Mouse (Mus musculus): ENCODE data around the gene Unc5cl.

The Unc5cl gene

GRCm38 (mm10) chr17:48426991-48427750 lies 27.5 kb upstream of the Unc5cl start:
- TF ChIP-seq NANOG (IDR thresholded peaks at IDR 0.05; ENCODE audit: borderline replicate concordance, low read length), result no peak
- TF ChIP-seq CTCF (conservative IDR thresholded peaks at IDR 0.05; ENCODE audit: low read length), result no peak
- TF ChIP-seq POU5F1 (IDR thresholded peaks at IDR 0.05; ENCODE audit: borderline replicate concordance, low read length), result no peak
- no peaks in the 10 kb centered on the region for H3K9me3 ChIP-seq (ENCODE audit: low read length)
- H3K36me3 ChIP-seq (ENCODE audit: insufficient read depth, low read length), result no peaks in the 10 kb centered on the region
- H3K27me3 ChIP-seq (ENCODE audit: insufficient read depth, low read length), result no peaks in the 10 kb centered on the region
- peaks cover 95% of the 10 kb centered on the region for H3K4me1 ChIP-seq (replicated peaks; ENCODE audit: low read depth, low read length)
- H3K4me3 ChIP-seq (replicated peaks; ENCODE audit: low read length), result 0 out of 2 replicates have a peak overlapping the region, but pooled peaks have one; percentile 39

GRCm38 (mm10) chr17:48427852-48428530 lies 26.7 kb upstream of the Unc5cl start:
- H3K4me1 ChIP-seq (replicated peaks; ENCODE audit: low read depth, low read length), result peaks cover 96% of the 10 kb centered on the region
- H3K4me3 ChIP-seq (replicated peaks; ENCODE audit: low read length), result peak overlapping the region; percentile 10; the same call in 1 of the 2 replicates
- TF ChIP-seq NANOG (IDR thresholded peaks at IDR 0.05; ENCODE audit: borderline replicate concordance, low read length), result no peak
- TF ChIP-seq POU5F1 (IDR thresholded peaks at IDR 0.05; ENCODE audit: borderline replicate concordance, low read length), result no peak
- TF ChIP-seq CTCF (conservative IDR thresholded peaks at IDR 0.05; ENCODE audit: low read length), result no peak
- no peaks in the 10 kb centered on the region for H3K9me3 ChIP-seq (ENCODE audit: low read length)
- no peaks in the 10 kb centered on the region for H3K36me3 ChIP-seq (ENCODE audit: insufficient read depth, low read length)
- H3K27me3 ChIP-seq (ENCODE audit: insufficient read depth, low read length), result no peaks in the 10 kb centered on the region

- H3K4me1 ChIP-seq (replicated peaks; ENCODE audit: low read depth, low read length), result peaks cover 97% of the 10 kb centered on the region
- no peaks in the 10 kb centered on the region for H3K27me3 ChIP-seq (ENCODE audit: insufficient read depth, low read length)
- H3K36me3 ChIP-seq (ENCODE audit: insufficient read depth, low read length), result no peaks in the 10 kb centered on the region
- H3K4me3 ChIP-seq (replicated peaks; ENCODE audit: low read length), result no peak overlapping the region
- TF ChIP-seq CTCF (conservative IDR thresholded peaks at IDR 0.05; ENCODE audit: low read length) (no peak), POU5F1 (IDR thresholded peaks at IDR 0.05; ENCODE audit: borderline replicate concordance, low read length) (no peak), NANOG (IDR thresholded peaks at IDR 0.05; ENCODE audit: borderline replicate concordance, low read length) (no peak)
- no peaks in the 10 kb centered on the region for H3K9me3 ChIP-seq (ENCODE audit: low read length)
Observed at GRCm38 (mm10) chr17:48430394-48430793, 24.3 kb upstream of the Unc5cl start.

- Histone ChIP-seq H3K9me3 (ENCODE audit: low read length) (no peaks in the 10 kb centered on the region), H3K36me3 (ENCODE audit: insufficient read depth, low read length) (no peaks in the 10 kb centered on the region), H3K27me3 (ENCODE audit: insufficient read depth, low read length) (no peaks in the 10 kb centered on the region), H3K4me1 (replicated peaks; ENCODE audit: low read depth, low read length) (peaks cover 97% of the 10 kb centered on the region), H3K4me3 (replicated peaks; ENCODE audit: low read length) (peak overlapping the region; percentile 35; the same call in 1 of the 2 replicates)
- TF ChIP-seq NANOG (IDR thresholded peaks at IDR 0.05; ENCODE audit: borderline replicate concordance, low read length), result no peak
- TF ChIP-seq CTCF (conservative IDR thresholded peaks at IDR 0.05; ENCODE audit: low read length), result no peak
- TF ChIP-seq POU5F1 (IDR thresholded peaks at IDR 0.05; ENCODE audit: borderline replicate concordance, low read length), result no peak
Observed at GRCm38 (mm10) chr17:48431054-48431453, 23.6 kb upstream of the Unc5cl start.

- H3K27me3 ChIP-seq (ENCODE audit: insufficient read depth, low read length), result no peaks in the 10 kb centered on the region
- H3K4me1 ChIP-seq (replicated peaks; ENCODE audit: low read depth, low read length), result peaks cover 98% of the 10 kb centered on the region
- no peaks in the 10 kb centered on the region for H3K36me3 ChIP-seq (ENCODE audit: insufficient read depth, low read length)
- TF ChIP-seq CTCF (conservative IDR thresholded peaks at IDR 0.05; ENCODE audit: low read length) (no peak), POU5F1 (IDR thresholded peaks at IDR 0.05; ENCODE audit: borderline replicate concordance, low read length) (no peak), NANOG (IDR thresholded peaks at IDR 0.05; ENCODE audit: borderline replicate concordance, low read length) (no peak)
- H3K4me3 ChIP-seq (replicated peaks; ENCODE audit: low read length), result peak within 1 kb of the TSS; percentile 65
- no peaks in the 10 kb centered on the region for H3K9me3 ChIP-seq (ENCODE audit: low read length)
Observed at GRCm38 (mm10) chr17:48432158-48432980, 22.3 kb upstream of the Unc5cl start, which contains the start of gene Apobec2. Gene Apobec2 (minus strand): TSS chr17:48432930.

- no peaks in the 10 kb centered on the region for H3K36me3 ChIP-seq (ENCODE audit: insufficient read depth, low read length)
- H3K27me3 ChIP-seq (ENCODE audit: insufficient read depth, low read length), result no peaks in the 10 kb centered on the region
- H3K9me3 ChIP-seq (ENCODE audit: low read length), result no peaks in the 10 kb centered on the region
- peak overlapping the region; percentile 23; the same call in 1 of the 2 replicates for H3K4me3 ChIP-seq (replicated peaks; ENCODE audit: low read length)
- H3K4me1 ChIP-seq (replicated peaks; ENCODE audit: low read depth, low read length), result peaks cover 98% of the 10 kb centered on the region
- TF ChIP-seq POU5F1 (IDR thresholded peaks at IDR 0.05; ENCODE audit: borderline replicate concordance, low read length), result no peak
- no peak for TF ChIP-seq CTCF (conservative IDR thresholded peaks at IDR 0.05; ENCODE audit: low read length)
- TF ChIP-seq NANOG (IDR thresholded peaks at IDR 0.05; ENCODE audit: borderline replicate concordance, low read length), result no peak
Observed at GRCm38 (mm10) chr17:48433006-48433655, 21.6 kb upstream of the Unc5cl start.

GRCm38 (mm10) chr17:48433689-48434330 lies 20.9 kb upstream of the Unc5cl start:
- no peaks in the 10 kb centered on the region for H3K9me3 ChIP-seq (ENCODE audit: low read length)
- no peak overlapping the region for H3K4me3 ChIP-seq (replicated peaks; ENCODE audit: low read length)
- H3K27me3 ChIP-seq (ENCODE audit: insufficient read depth, low read length), result no peaks in the 10 kb centered on the region
- H3K4me1 ChIP-seq (replicated peaks; ENCODE audit: low read depth, low read length), result peaks cover 93% of the 10 kb centered on the region
- no peaks in the 10 kb centered on the region for H3K36me3 ChIP-seq (ENCODE audit: insufficient read depth, low read length)
- TF ChIP-seq NANOG (IDR thresholded peaks at IDR 0.05; ENCODE audit: borderline replicate concordance, low read length) (no peak), CTCF (conservative IDR thresholded peaks at IDR 0.05; ENCODE audit: low read length) (peak; percentile 53), POU5F1 (IDR thresholded peaks at IDR 0.05; ENCODE audit: borderline replicate concordance, low read length) (no peak)
